Mouse (Mus musculus): Measurements from ENCODE around the gene Gm3278.
"Not testable (repeated sequence)": the region's sequence is repeated elsewhere in the genome, so short reads cannot be mapped to it uniquely, and the experiment has no call there.

Gm3278 gene

DNA sequence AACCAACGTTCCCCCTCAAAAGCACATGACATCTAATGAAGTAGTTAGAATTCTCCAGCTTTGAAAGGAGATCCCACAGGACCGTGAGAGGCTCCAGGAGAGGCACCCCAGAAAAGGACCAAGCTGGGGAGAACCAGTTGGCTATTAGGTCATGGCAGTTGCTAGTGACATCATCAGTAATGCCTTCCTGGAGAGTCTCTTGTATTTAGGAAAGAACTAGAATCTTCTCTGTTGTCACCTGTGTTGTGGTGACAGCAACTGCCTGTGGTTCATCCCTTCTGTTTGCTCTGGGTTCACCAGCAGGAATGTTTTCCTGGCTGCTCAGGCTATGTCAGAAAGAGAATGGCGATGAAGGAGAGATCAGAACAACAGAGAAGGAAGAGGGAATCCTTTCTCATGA is at the start of gene Gm3278:
TSS of gene Gm3278 (plus strand) at position 301 of the 400 bp plus-strand sequence.
- DNase-seq, result not testable (repeated sequence)

DNA sequence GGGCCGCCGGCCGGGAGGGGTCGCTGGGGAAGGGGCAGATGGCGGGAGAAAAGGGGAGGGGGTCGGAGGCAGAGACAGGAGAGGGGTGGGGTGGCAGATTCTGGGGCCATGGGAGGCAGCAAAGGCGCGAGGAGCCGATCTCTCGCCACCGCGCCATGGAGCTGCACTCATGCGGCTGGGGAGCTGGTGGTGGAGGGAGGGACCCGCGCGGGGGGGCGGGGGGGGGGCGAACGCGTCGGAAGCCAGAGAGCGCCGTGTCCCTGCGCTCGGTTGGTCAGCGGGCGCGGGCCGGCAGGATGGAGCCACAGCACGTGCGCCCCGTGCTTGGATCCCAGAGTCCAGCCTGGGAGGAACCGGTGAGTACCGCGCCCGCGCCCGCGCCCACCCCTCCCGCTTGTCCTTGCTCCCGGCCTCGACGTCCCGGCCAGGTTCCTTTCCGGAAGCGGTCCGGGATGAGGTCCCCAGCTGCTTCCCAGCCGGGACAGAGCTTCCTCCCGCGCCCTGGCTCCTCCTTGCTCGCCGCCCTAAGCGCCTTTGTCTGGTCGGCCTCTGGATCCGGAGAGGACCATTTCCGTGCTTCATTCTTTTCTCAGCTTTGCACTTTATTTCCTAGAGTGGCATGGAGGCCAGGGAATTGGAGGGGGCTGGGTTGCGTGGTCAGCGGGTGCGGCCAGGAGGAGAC is 36.8 kb upstream of the Gm3278 start, which contains the start of gene Gm3264:
TSS of gene Gm3264 (plus strand) at position 278 of the 682 bp plus-strand sequence.
- DNase-seq, result peak; percentile 0
